Mouse (Mus musculus): ENCODE measurements around the gene Gm20792.
"Not testable (repeated sequence)": the region's sequence is repeated elsewhere in the genome, so short reads cannot be mapped to it uniquely, and the experiment has no call there.

The Gm20792 gene

GRCm38 (mm10) chrY:48311555-48311954 is at the start of gene Gm20792:
Gene Gm20792 (plus strand): TSS chrY:48311855.
- DNase-seq (ENCODE audit: low read depth, low spot score): not testable (repeated sequence)

Data from embryo, embryonic 11.5 days (tissue).